Mouse (Mus musculus) forebrain, embryonic 10.5 days (tissue): ENCODE results near the gene Camk2g. TPM values are rescaled to one million over a fixed set of nuclear protein-coding genes. Genes with fewer than 3 reads are reported as not detected.

Source experiments
- DNase-seq: peaks from one replicate; pipeline ENCODE4 v3.0.0-alpha.2; 2017; ENCODE audit warnings: low spot score; ENCODE audit errors: extremely low spot score
- H3K27ac ChIP-seq: fragments of 300-500 bp; sonication (generic); 2 replicates; pipeline ENCODE4 v1.5.1; 2016; ENCODE audit warnings: mild to moderate bottlenecking
- H3K27me3 ChIP-seq: fragments of 300-500 bp; sonication (generic); 2 replicates; pipeline ENCODE4 v1.6.1; 2016; ENCODE audit warnings: mild to moderate bottlenecking; ENCODE audit not compliant: poor library complexity, severe bottlenecking
- H3K36me3 ChIP-seq: fragments of 300-500 bp; sonication (generic); replicated peaks from 2 replicates; pipeline ENCODE4 v1.6.1; 2016; ENCODE audit warnings: mild to moderate bottlenecking, moderate library complexity
- H3K4me1 ChIP-seq: fragments of 300-500 bp; sonication (generic); 2 replicates; pipeline ENCODE4 v1.6.1; 2016
- H3K4me3 ChIP-seq: fragments of 300-500 bp; sonication (generic); 2 replicates; pipeline ENCODE4 v1.5.1; 2016; ENCODE audit warnings: mild to moderate bottlenecking, moderate library complexity
- H3K9me3 ChIP-seq: fragments of 300-500 bp; sonication (generic); 2 replicates; pipeline ENCODE4 v1.6.1; 2016; ENCODE audit warnings: mild to moderate bottlenecking, moderate library complexity
- WGBS: fragments of 180-500 bp; shearing (Covaris S2); methylation state at CpG from one replicate; pipeline ENCODE4 v1.1.7; 2016; 5-methylcytosine and 5-hydroxymethylcytosine counted together
- polyA plus RNA-seq: library from polyadenylated mRNA; unstranded; fragments of >200 nt; fragmentation: Nextera tagmentation; extraction: Ambion mirVana; gene quantifications from 2 replicates; pipeline ENCODE4 v1.2.1, GENCODE M21; 2016

Camk2g gene
- polyA plus RNA-seq, 1 experiment from 2014 or later = 37.8 TPM

DNA sequence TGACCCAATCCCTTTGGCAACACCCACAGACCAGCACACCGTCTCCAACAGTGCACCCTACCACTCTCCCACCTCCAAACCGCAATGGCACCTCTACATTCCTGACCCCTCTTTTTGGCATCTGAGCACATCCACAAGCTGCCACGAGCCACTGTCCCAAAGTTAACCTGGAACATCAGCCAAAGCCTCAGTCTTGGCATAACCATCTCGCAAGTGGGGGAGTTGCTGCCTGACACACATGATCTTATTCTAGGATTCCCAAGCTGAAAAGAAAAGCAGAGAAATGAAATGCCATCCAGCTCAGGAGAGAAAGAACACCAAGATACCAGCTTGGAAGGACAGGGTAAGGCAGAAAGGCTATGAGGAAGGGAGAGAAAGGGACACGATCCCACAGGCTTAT, 3.4 kb downstream of the Camk2g start:
- peaks cover 43% of the 10 kb centered on the region for H3K4me1 ChIP-seq
- 92% methylated on average over 5 of the region's 5 CpGs for WGBS
- peaks cover 70% of the 10 kb centered on the region for H3K36me3 ChIP-seq
- no peaks in the 10 kb centered on the region for H3K9me3 ChIP-seq
- DNase-seq = no peak
- peaks cover 8% of the 10 kb centered on the region; the same call in 1 of the 2 replicates for H3K27me3 ChIP-seq
- no peak overlapping the region for H3K4me3 ChIP-seq
- no peak overlapping the region for H3K27ac ChIP-seq

DNA sequence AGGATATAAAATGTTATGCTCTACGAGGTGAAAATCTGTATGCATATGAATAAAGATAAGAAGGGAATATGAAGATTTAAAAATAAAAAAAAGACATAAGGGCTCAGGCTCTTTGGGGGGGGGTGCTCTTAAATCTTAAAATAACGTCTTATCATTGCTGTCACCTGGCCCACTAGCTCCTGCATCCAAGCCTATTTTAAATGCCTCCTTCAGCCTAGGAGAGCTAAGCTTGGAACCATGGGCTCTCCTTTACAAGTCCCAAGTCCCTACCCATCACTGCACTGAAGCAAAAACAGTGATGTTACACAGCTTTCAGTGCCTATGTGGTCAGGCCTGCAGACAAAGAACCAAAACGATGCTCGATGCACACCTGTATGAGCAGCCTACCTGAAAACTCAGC, 4.3 kb downstream of the Camk2g start:
- H3K9me3 ChIP-seq = no peaks in the 10 kb centered on the region
- H3K4me1 ChIP-seq = peaks cover 38% of the 10 kb centered on the region
- peaks cover 78% of the 10 kb centered on the region for H3K36me3 ChIP-seq
- no peak for DNase-seq
- H3K27ac ChIP-seq = no peak overlapping the region
- WGBS = 94% methylated on average over 4 of the region's 4 CpGs
- no peak overlapping the region for H3K4me3 ChIP-seq
- no peaks in the 10 kb centered on the region for H3K27me3 ChIP-seq

DNA sequence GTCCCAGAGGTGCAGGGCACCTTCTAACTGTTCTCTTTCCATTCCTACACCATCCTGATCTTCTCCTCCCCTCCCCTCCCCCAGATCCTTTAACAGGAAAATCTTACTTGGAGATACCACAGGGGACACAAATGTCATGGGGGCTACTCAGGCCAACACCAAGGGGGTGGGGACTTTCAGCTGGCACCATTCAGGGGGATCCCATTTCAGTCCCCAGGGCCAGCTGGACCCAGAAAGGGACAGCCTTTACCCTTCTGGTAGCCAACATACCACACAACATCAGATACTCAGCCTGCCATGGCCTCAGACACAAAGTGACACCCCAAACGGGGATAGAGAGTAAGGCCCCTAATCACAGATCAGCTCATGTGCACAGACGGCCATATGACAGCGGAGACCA, 5.7 kb downstream of the Camk2g start:
- no peak for DNase-seq
- Histone ChIP-seq H3K36me3 (peaks cover 93% of the 10 kb centered on the region), H3K27ac (no peak overlapping the region), H3K27me3 (no peaks in the 10 kb centered on the region), H3K4me1 (peaks cover 30% of the 10 kb centered on the region), H3K9me3 (no peaks in the 10 kb centered on the region), H3K4me3 (no peak overlapping the region)
- WGBS = 87% methylated on average over 3 of the region's 3 CpGs

- Histone ChIP-seq H3K36me3 (peaks cover 99% of the 10 kb centered on the region), H3K4me3 (no peak overlapping the region), H3K9me3 (no peaks in the 10 kb centered on the region), H3K27ac (no peak overlapping the region), H3K27me3 (no peaks in the 10 kb centered on the region), H3K4me1 (peaks cover 17% of the 10 kb centered on the region)
- WGBS = 87% methylated on average over 4 of the region's 4 CpGs
- DNase-seq = no peak
Observed at GRCm38 (mm10) chr14:20786611-20787015, 7.3 kb downstream of the Camk2g start.

DNA sequence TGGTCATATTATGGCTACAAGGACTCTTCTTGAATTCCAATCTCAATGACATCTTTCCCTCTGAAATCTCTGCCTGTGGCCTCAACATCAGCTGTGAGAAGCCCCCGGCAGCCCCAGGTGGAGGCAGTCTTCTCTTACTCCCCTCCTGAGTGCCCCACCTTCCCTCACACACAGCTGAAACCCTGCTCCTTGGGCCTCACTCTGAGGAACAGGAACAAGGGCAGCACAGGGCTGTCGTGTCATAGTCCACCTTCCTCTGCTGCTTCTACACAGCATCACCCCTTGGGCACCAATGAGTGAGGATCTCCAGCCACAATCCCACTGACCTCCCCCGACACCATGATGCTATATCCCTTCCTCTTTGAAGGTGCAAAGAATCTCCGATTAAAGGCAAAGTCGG, 7.9 kb downstream of the Camk2g start:
- no peak for DNase-seq
- WGBS = 89% methylated on average over 5 of the region's 5 CpGs
- no peak overlapping the region for H3K4me3 ChIP-seq
- H3K27me3 ChIP-seq = no peaks in the 10 kb centered on the region
- H3K4me1 ChIP-seq = peaks cover 17% of the 10 kb centered on the region
- H3K27ac ChIP-seq = peak overlapping the region; percentile 33; the same call in 1 of the 2 replicates
- no peaks in the 10 kb centered on the region for H3K9me3 ChIP-seq
- H3K36me3 ChIP-seq = peaks cover 99% of the 10 kb centered on the region

DNA sequence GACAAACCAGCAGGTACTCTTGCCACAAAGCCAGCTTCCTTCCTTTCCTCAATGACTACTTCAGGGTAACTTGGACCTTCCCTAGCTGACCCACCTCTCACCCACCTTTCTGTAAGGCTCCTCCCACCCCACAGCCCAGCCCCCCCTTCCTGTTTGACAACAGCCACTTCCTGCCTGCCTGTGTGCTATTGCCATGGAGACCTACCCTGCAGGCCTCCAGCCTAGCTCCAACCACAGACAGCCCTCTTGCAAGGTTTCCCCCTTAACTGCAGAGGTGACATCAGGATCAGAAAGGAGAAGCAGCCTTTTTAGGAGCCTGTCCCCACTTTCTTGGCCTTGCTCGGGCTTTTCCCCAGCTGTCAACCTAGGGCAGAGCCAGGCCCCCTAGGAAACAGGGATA, 8.7 kb downstream of the Camk2g start:
- peaks cover 99% of the 10 kb centered on the region for H3K36me3 ChIP-seq
- H3K4me3 ChIP-seq = no peak overlapping the region
- H3K4me1 ChIP-seq = peaks cover 17% of the 10 kb centered on the region
- 92% methylated on average over 1 of the region's 1 CpGs for WGBS
- H3K27me3 ChIP-seq = no peaks in the 10 kb centered on the region
- no peak overlapping the region for H3K27ac ChIP-seq
- no peaks in the 10 kb centered on the region for H3K9me3 ChIP-seq
- DNase-seq = no peak

GRCm38 (mm10) chr14:20784708-20785107, 9.2 kb downstream of the Camk2g start:
- Histone ChIP-seq H3K4me3 (no peak overlapping the region), H3K9me3 (no peaks in the 10 kb centered on the region), H3K27ac (no peak overlapping the region), H3K4me1 (peaks cover 17% of the 10 kb centered on the region), H3K36me3 (peaks cover 99% of the 10 kb centered on the region), H3K27me3 (no peaks in the 10 kb centered on the region)
- DNase-seq = no peak
- WGBS = 87% methylated on average over 7 of the region's 7 CpGs

- H3K36me3 ChIP-seq = peaks cover 97% of the 10 kb centered on the region
- H3K4me3 ChIP-seq = no peak overlapping the region
- no peaks in the 10 kb centered on the region for H3K9me3 ChIP-seq
- 96% methylated on average over 6 of the region's 6 CpGs for WGBS
- no peak for DNase-seq
- no peaks in the 10 kb centered on the region for H3K27me3 ChIP-seq
- H3K27ac ChIP-seq = no peak overlapping the region
- H3K4me1 ChIP-seq = peaks cover 17% of the 10 kb centered on the region
Observed at GRCm38 (mm10) chr14:20783526-20783925, 10.4 kb downstream of the Camk2g start.

GRCm38 (mm10) chr14:20782860-20783259, 11.0 kb downstream of the Camk2g start:
- Histone ChIP-seq H3K27ac (no peak overlapping the region), H3K4me3 (no peak overlapping the region), H3K4me1 (peaks cover 17% of the 10 kb centered on the region), H3K27me3 (no peaks in the 10 kb centered on the region), H3K36me3 (peaks cover 97% of the 10 kb centered on the region), H3K9me3 (no peaks in the 10 kb centered on the region)
- 95% methylated on average over 7 of the region's 7 CpGs for WGBS
- no peak for DNase-seq

- 94% methylated on average over 8 of the region's 8 CpGs for WGBS
- H3K27me3 ChIP-seq = no peaks in the 10 kb centered on the region
- H3K9me3 ChIP-seq = no peaks in the 10 kb centered on the region
- H3K36me3 ChIP-seq = peaks cover 88% of the 10 kb centered on the region
- H3K4me3 ChIP-seq = no peak overlapping the region
- H3K27ac ChIP-seq = no peak overlapping the region
- no peak for DNase-seq
- peaks cover 14% of the 10 kb centered on the region for H3K4me1 ChIP-seq
Observed at GRCm38 (mm10) chr14:20780217-20780616, 13.7 kb downstream of the Camk2g start.

DNA sequence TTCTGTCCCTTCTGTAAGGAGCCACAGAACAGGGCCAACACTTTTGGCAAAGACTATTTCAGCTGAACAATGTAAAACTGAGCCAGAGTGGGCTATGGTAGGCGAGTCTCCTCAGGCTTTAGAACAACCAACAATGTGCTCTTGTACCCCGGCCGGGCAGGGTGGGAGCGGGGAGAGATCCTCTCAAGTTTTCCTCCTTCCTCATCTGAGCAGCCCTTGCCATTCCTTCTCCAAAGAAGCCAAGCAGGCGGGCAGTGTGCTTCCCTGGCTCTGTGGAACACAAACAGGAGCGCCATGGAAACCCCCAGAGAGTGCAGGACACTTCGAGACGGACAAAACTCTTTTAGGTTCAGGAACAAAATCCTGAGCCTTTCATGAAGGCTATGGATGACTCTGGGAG, 15.4 kb downstream of the Camk2g start:
- Histone ChIP-seq H3K27me3 (no peaks in the 10 kb centered on the region), H3K4me1 (peaks cover 25% of the 10 kb centered on the region), H3K4me3 (no peak overlapping the region), H3K9me3 (no peaks in the 10 kb centered on the region), H3K27ac (no peak overlapping the region), H3K36me3 (peaks cover 71% of the 10 kb centered on the region)
- DNase-seq = no peak
- WGBS = 89% methylated on average over 8 of the region's 8 CpGs

DNA sequence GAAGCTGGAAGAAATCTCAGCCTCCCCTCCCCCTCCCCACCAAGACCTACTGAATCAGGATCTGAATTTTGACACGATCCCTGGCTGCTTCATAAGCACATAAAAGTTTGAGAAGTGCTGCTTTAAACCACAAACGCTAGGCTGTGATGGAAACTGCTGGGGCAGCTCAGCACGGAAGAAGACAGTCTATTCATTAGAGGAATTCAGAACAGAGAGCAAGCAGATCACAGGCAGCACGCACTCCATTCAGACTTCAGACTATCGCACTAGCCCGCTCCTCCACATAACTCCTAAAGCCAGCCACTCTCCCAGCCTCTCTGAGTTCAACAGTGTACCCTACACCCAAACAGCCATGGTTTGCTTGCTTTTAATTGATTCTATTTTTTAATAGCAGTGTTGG, 18.2 kb downstream of the Camk2g start:
- H3K27ac ChIP-seq = peak overlapping the region; percentile 31; the same call in 1 of the 2 replicates
- H3K27me3 ChIP-seq = no peaks in the 10 kb centered on the region
- 37% methylated on average over 6 of the region's 6 CpGs for WGBS
- H3K4me1 ChIP-seq = peaks cover 34% of the 10 kb centered on the region
- DNase-seq = no peak
- H3K9me3 ChIP-seq = no peaks in the 10 kb centered on the region
- peaks cover 65% of the 10 kb centered on the region for H3K36me3 ChIP-seq
- H3K4me3 ChIP-seq = no peak overlapping the region; the same call in 1 of the 2 replicates

- Histone ChIP-seq H3K27me3 (no peaks in the 10 kb centered on the region), H3K4me3 (no peak overlapping the region), H3K9me3 (no peaks in the 10 kb centered on the region), H3K36me3 (peaks cover 68% of the 10 kb centered on the region), H3K4me1 (peaks cover 34% of the 10 kb centered on the region), H3K27ac (no peak overlapping the region)
- WGBS = 27% methylated on average over 3 of the region's 3 CpGs
- no peak for DNase-seq
Observed at GRCm38 (mm10) chr14:20773410-20773809, 20.5 kb downstream of the Camk2g start.

- no peaks in the 10 kb centered on the region for H3K9me3 ChIP-seq
- no peak overlapping the region for H3K27ac ChIP-seq
- H3K36me3 ChIP-seq = peaks cover 68% of the 10 kb centered on the region
- no peak overlapping the region for H3K4me3 ChIP-seq
- WGBS = 86% methylated on average over 6 of the region's 6 CpGs
- H3K27me3 ChIP-seq = no peaks in the 10 kb centered on the region
- no peak for DNase-seq
- H3K4me1 ChIP-seq = peaks cover 34% of the 10 kb centered on the region
Observed at GRCm38 (mm10) chr14:20772808-20773207, 21.1 kb downstream of the Camk2g start.
